Mouse (Mus musculus) forelimb bud, embryonic 11.5 days (tissue): ENCODE measurements around the gene Rpl29.

ENCODE experiments used
- DNase-seq: peaks from one replicate; pipeline ENCODE4 v3.0.0-alpha.2; 2012; ENCODE audit warnings: low read depth, low spot score

Gene Rpl29

GRCm38 (mm10) chr9:106473081-106473752, 44.0 kb downstream of the Rpl29 start:
- DNase-seq: no peak

DNA sequence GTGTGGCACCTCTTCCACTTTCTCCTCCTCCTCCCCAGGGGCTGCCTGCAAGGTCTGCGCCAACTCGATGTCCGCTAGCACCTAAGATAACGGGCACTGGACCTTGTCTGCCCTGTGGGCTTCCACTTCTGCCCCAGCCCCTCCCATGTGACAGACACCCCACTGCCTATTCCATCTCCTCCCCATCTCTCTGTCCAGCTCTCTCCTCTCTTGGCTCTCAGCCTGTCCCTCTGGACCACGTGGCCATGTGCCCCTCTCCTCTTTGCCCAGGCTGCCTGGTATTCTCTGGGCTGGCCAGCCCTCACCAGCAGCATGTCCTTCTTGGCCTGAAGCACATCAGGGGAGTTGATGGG, 44.5 kb downstream of the Rpl29 start:
- DNase-seq: no peak

DNA sequence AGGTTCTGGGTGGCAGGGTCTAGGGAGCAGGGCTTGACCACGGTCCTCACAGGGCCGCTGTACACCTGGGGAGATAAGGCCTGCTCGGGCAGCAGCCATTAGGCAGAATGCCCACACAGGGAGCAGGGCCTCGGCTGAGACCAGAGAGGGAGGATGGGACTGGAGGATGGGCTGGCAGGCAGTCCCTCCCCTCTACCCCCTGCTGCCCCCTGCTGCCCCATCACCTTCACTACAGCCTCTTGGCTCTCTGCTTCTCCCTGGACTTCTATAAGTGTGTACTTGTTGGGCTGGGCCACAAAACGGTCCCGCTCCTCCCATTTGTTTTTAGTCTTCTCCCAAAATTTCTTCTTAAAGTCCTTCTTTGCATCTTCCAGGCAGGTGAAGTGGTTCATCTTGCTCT, 45.2 kb downstream of the Rpl29 start:
- peak; percentile 78 for DNase-seq

GRCm38 (mm10) chr9:106475046-106475445, 45.8 kb downstream of the Rpl29 start:
- DNase-seq: no peak

DNA sequence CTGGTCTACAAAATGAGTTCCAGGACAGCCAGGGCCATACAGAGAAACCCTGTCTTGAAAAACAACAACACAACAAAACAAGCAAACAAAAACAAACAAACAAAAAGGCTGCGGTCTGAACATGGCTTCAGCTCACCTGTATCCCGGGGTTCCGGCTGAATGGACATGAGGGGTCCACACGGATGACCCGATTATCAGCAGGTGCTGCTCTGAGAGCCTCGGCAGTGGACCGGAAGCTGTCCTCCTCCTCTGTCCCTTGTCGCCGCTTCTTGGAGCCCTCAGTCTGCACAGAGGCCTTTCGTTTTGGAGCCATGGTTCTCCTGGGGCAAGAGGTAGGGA, 46.4 kb downstream of the Rpl29 start, which contains the start of gene Rrp9:
Gene Rrp9 (plus strand): TSS at position 301 of the 339 bp plus-strand sequence.
- no peak for DNase-seq

DNA sequence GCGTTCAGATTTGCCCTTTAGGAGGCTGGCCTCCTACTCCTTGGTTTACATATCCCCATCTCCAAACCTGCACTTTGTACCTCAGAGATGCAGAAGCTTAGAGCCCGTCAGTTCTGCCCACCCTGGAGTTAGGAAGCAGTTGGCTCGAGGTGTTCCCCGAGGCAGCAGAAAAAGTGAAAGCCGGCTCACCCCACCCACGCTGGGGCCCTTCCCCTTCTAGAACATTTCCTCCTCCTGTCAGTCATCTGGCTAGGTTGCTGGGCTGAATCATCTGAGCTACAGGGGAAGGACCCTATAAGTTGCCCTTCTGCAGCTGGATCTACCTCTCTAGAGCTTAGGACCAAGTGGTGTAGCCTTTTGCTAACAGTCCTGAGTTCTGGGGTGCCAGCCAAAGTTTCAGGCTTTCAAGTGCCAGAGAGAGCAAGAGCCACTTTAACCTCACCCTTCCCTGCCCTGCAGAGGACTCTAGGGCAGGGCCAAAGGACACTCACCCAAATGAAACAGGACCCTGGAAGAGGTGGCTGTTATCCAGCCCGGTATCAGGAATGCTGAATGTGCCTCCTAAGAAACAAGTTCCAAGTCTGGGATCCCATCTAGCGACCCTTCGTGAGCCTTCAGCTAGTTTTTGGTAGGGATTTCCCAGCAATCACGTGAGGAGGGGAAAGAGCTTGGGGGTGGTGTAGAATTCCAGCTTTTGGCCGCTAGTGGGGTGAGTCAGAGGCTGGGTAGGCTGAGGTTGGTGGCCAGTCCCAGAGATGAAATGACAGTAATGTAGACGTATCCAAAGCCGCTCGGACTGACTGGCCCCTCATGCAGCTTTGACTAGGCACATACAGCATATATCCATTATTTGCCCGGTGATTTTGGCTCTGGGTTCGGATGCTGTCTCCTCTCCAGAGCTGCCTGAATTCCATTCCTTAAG, 47.0 kb downstream of the Rpl29 start:
- no peak for DNase-seq

DNA sequence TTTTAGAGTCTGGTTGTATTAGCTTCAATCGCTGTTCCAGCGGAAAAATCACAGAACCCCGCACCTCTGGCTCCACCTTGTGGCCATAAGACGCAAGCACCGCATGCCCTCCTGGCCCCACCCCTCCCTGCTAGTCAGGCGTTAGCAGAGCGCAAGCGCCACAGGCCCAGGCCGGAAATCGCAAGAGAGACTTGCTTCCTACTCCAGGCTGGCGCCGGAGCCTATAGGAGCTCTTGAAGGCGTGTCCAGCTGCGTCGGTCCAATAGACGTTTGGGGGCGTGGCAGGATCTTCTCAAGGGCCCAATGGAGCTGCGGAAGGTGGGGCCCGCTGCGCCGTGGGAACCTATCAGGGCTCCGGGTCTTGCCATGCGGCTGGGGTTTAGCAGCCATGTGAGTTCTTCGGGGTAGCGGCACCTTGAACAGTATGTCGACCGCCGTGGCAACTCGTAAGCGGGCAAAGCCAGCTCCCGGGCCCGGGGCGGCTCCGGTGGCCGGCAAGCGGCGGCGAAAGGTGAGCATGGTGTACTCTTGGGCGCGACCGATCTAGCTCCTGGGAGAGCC, 47.8 kb downstream of the Rpl29 start, which contains the start of gene Parp3:
Gene Parp3 (minus strand): TSS at position 26 of the 561 bp plus-strand sequence.
- peak; percentile 99 for DNase-seq

GRCm38 (mm10) chr9:106477649-106478048, 48.4 kb downstream of the Rpl29 start:
- DNase-seq: no peak

DNA sequence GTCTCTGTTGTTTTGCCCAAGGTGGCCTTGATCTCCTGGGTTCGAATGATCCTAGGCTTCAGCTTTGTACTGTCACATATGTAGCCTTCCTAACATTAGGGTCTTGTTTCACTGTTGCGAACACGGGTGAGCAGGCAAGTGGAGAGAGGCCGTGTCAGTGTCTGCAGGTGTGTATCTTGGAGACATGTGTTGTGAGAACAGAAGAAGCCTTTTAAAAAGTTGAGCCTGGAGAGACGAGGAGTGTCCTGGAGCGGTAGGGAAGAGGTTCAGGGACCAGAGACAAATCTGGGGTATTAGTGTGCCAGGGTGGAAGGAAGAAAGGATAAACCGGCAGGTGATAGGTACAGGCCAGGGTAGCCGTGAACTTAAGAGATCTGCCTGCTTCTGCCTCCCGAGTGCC, 48.8 kb downstream of the Rpl29 start:
- no peak for DNase-seq

- no peak for DNase-seq
These were observed 51.3 kb downstream of the Rpl29 start for GRCm38 (mm10) chr9:106480541-106480940.

DNA sequence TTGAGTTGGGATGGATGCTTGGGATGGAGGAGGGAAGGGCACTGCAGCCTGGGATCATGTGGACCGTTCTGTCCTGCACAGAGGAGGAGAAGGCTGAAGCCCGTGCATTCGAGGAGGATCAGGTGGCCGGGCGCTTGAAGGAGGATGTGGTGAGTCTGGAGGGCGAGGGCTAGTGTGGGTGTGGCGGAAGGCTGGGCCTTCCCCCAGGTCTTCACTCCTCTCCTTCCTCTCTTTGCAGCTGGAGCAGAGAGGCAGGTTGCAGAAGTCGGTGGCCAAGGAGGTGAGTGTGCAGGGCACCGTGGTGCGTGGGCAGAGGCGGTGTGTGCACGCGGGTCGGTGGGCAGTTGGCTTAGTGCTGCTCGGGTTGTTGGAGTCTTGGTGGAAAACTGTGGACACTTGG, 51.8 kb downstream of the Rpl29 start:
- DNase-seq: no peak
